Mouse (Mus musculus) embryonic facial prominence, embryonic 14.5 days (tissue): Measurements from ENCODE around the gene Trim69. TPM values are rescaled to one million over a fixed set of nuclear protein-coding genes. Genes with fewer than 3 reads are reported as not detected.

ENCODE experiments used
- ATAC-seq: fragments of 200-750 bp; cut with Nextera tagmentation; 2 replicates; pipeline ENCODE4 v1.8.0; 2017; ENCODE audit warnings: low read depth, moderate number of reproducible peaks, moderate TSS enrichment
- DNase-seq: peaks from one replicate; pipeline ENCODE4 v3.0.0-alpha.2; 2015; ENCODE audit warnings: low spot score
- H3K27ac ChIP-seq: fragments of 300-500 bp; sonication (generic); replicated peaks from 2 replicates; pipeline ENCODE4 v1.5.1; 2014; ENCODE audit warnings: low read depth, mild to moderate bottlenecking, low read length, moderate library complexity
- H3K27me3 ChIP-seq: fragments of 300-500 bp; sonication (generic); replicated peaks from 2 replicates; pipeline ENCODE4 v1.6.1; 2014; ENCODE audit warnings: low read length; ENCODE audit not compliant: control insufficient read depth, insufficient read depth
- H3K36me3 ChIP-seq: fragments of 300-500 bp; sonication (generic); 2 replicates; pipeline ENCODE4 v1.6.1; 2014; ENCODE audit warnings: low read length, mixed read lengths; ENCODE audit not compliant: control insufficient read depth, insufficient read depth
- H3K4me1 ChIP-seq: fragments of 300-500 bp; sonication (generic); 2 replicates; pipeline ENCODE4 v1.6.1; 2014; ENCODE audit warnings: antibody characterized with exemption, low read length; ENCODE audit not compliant: control insufficient read depth, insufficient read depth
- H3K4me2 ChIP-seq: fragments of 300-500 bp; sonication (generic); 2 replicates; pipeline ENCODE4 v1.6.1; 2014; ENCODE audit warnings: low read depth, mild to moderate bottlenecking, low read length, moderate library complexity, mixed read lengths
- H3K4me3 ChIP-seq: fragments of 300-500 bp; sonication (generic); 2 replicates; pipeline ENCODE4 v1.5.1; 2014; ENCODE audit warnings: low read depth, mild to moderate bottlenecking, low read length
- H3K9ac ChIP-seq: fragments of 300-500 bp; sonication (generic); 2 replicates; pipeline ENCODE4 v1.6.1; 2014; ENCODE audit warnings: low read depth, mild to moderate bottlenecking, low read length, moderate library complexity, mixed read lengths
- H3K9me3 ChIP-seq: fragments of 300-500 bp; sonication (generic); 2 replicates; pipeline ENCODE4 v1.6.1; 2016; ENCODE audit warnings: low read length; ENCODE audit not compliant: control insufficient read depth
- WGBS: fragments of 180-500 bp; shearing (Covaris S2); extraction: QIAGEN DNeasy Blood & Tissue Kit; methylation state at CpG from one replicate; pipeline ENCODE4 v1.1.7; 2014; 5-methylcytosine and 5-hydroxymethylcytosine counted together
- polyA plus RNA-seq: library from polyadenylated mRNA; unstranded; fragments of >200 nt; fragmentation: Nextera tagmentation; extraction: Ambion mirVana; gene quantifications from 2 replicates; pipeline ENCODE4 v1.2.1, GENCODE M21; 2014

Gene Trim69
- polyA plus RNA-seq: 0.10 TPM in 1 of 2 replicates, not detected in the other

GRCm38 (mm10) chr2:122160680-122161079 is at the start of gene Trim69:
TSS of gene Trim69 (plus strand) at chr2:122160700.
- ATAC-seq (peak; percentile 54; the same call in 1 of the 2 replicates), DNase-seq (peak; percentile 82)
- no peaks in the 10 kb centered on the region for H3K9me3 ChIP-seq
- H3K4me2 ChIP-seq: no peak within 1 kb of the TSS
- WGBS: 52% methylated on average over 2 of the region's 2 CpGs
- no peak within 1 kb of the TSS for H3K4me3 ChIP-seq
- no peak within 1 kb of the TSS for H3K9ac ChIP-seq
- H3K27me3 ChIP-seq: no peaks in the 10 kb centered on the region
- peaks cover 5% of the 10 kb centered on the region; the same call in 1 of the 2 replicates for H3K4me1 ChIP-seq
- no peak within 1 kb of the TSS for H3K27ac ChIP-seq
- no peaks in the 10 kb centered on the region for H3K36me3 ChIP-seq

- Histone ChIP-seq H3K4me1 (peaks cover 5% of the 10 kb centered on the region; the same call in 1 of the 2 replicates), H3K27me3 (no peaks in the 10 kb centered on the region), H3K9ac (no peak overlapping the region), H3K36me3 (peaks cover 17% of the 10 kb centered on the region), H3K27ac (no peak overlapping the region), H3K4me2 (peak overlapping the region; percentile 62; the same call in 1 of the 2 replicates), H3K9me3 (no peaks in the 10 kb centered on the region), H3K4me3 (no peak overlapping the region)
- 91% methylated on average over 2 of the region's 2 CpGs for WGBS
- DNase-seq (no peak), ATAC-seq (no peak)
These were observed 43.6 kb upstream of the Trim69 start for GRCm38 (mm10) chr2:122116888-122117287.

DNA sequence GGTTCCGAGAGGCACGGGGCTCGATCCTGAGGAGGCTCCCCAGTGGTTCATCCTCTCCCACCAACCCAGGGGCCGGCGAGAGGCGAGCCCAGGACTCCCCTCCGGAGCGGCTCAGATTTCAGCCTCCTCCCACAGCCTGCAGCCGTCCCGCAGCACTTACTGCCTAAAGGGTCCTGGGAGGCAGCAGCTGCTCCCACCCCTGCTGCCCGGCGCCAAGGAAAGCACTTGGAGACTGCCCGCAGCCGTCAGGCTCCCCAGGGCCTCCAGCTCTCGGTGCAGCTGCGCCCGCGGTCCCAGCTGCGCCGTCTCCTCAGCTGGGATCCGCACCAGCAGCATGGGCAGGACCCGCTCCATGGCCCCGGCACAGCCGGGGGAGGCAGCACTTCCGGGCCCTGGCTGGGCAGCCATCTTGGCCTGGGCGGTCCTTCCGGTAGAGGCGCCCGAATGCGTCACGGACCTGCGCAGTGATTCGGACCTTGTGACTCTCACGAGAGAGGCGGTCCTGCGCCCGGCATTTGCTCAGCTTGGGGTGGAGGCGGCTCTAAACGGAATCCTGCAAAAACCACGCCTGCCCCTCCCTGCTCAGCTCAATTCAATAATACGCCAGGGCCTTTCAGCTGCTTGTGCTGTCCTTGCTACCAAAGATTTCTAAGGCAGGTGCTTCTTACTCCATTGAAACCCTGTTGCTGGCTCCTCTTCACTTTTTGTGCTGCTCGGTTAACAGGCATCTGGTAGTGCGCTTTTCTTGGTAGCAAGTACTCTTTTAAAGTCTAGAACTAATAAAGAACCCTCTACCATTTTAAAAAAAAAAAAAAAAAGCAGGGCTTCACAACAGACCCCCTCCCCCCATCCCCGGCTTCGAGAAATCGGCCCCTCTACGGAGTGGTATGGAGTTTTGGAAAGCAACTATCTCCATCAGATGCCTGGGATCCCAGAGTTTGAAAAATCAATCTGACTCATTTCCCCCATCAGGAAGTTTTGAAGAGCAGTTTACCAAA is 42.2 kb upstream of the Trim69 start, which contains the start of gene Spg11:
Spg11 (minus strand) TSS at position 426 of the 998 bp plus-strand sequence.
- ATAC-seq: peak; percentile 99
- WGBS: 2% methylated on average over 33 of the region's 47 CpGs
- Histone ChIP-seq H3K27ac (peak within 1 kb of the TSS; percentile 98), H3K27me3 (no peaks in the 10 kb centered on the region), H3K36me3 (peaks cover 11% of the 10 kb centered on the region), H3K9me3 (no peaks in the 10 kb centered on the region), H3K4me1 (peaks cover 5% of the 10 kb centered on the region; the same call in 1 of the 2 replicates), H3K4me3 (peak within 1 kb of the TSS; percentile 90), H3K9ac (peak within 1 kb of the TSS; percentile 96), H3K4me2 (peak within 1 kb of the TSS; percentile 62)
- peak; percentile 99 for DNase-seq

GRCm38 (mm10) chr2:122125680-122126572 is 34.6 kb upstream of the Trim69 start:
- H3K36me3 ChIP-seq: no peaks in the 10 kb centered on the region
- H3K4me2 ChIP-seq: no peak overlapping the region
- DNase-seq: no peak
- H3K27me3 ChIP-seq: no peaks in the 10 kb centered on the region
- WGBS: 46% methylated on average over 12 of the region's 12 CpGs
- no peaks in the 10 kb centered on the region for H3K4me1 ChIP-seq
- no peak overlapping the region for H3K9ac ChIP-seq
- no peaks in the 10 kb centered on the region for H3K9me3 ChIP-seq
- no peak overlapping the region for H3K27ac ChIP-seq
- ATAC-seq: no peak
- no peak overlapping the region for H3K4me3 ChIP-seq

- H3K4me2 ChIP-seq: no peak overlapping the region
- no peak for ATAC-seq
- H3K9ac ChIP-seq: no peak overlapping the region
- H3K27ac ChIP-seq: no peak overlapping the region
- no peak overlapping the region for H3K4me3 ChIP-seq
- 37% methylated on average over 5 of the region's 5 CpGs for WGBS
- DNase-seq: no peak
- H3K36me3 ChIP-seq: no peaks in the 10 kb centered on the region
- no peaks in the 10 kb centered on the region for H3K9me3 ChIP-seq
- no peaks in the 10 kb centered on the region for H3K27me3 ChIP-seq
- H3K4me1 ChIP-seq: no peaks in the 10 kb centered on the region
These were observed 33.6 kb upstream of the Trim69 start for GRCm38 (mm10) chr2:122126765-122127347.

- Histone ChIP-seq H3K4me3 (no peak overlapping the region), H3K4me2 (no peak overlapping the region), H3K9me3 (no peaks in the 10 kb centered on the region), H3K4me1 (no peaks in the 10 kb centered on the region), H3K27ac (no peak overlapping the region), H3K27me3 (no peaks in the 10 kb centered on the region), H3K9ac (no peak overlapping the region), H3K36me3 (no peaks in the 10 kb centered on the region)
- ATAC-seq (no peak), DNase-seq (no peak)
- WGBS: 96% methylated on average over 4 of the region's 4 CpGs
These were observed 32.9 kb upstream of the Trim69 start for GRCm38 (mm10) chr2:122127635-122128034.

GRCm38 (mm10) chr2:122132078-122132477 is 28.4 kb upstream of the Trim69 start:
- H3K27me3 ChIP-seq: no peaks in the 10 kb centered on the region
- H3K4me2 ChIP-seq: no peak overlapping the region
- no peak overlapping the region for H3K27ac ChIP-seq
- no peaks in the 10 kb centered on the region for H3K4me1 ChIP-seq
- H3K9ac ChIP-seq: no peak overlapping the region
- H3K9me3 ChIP-seq: no peaks in the 10 kb centered on the region
- H3K36me3 ChIP-seq: no peaks in the 10 kb centered on the region
- H3K4me3 ChIP-seq: no peak overlapping the region
- DNase-seq: no peak
- ATAC-seq: no peak
- WGBS: 84% methylated on average over 2 of the region's 2 CpGs

DNA sequence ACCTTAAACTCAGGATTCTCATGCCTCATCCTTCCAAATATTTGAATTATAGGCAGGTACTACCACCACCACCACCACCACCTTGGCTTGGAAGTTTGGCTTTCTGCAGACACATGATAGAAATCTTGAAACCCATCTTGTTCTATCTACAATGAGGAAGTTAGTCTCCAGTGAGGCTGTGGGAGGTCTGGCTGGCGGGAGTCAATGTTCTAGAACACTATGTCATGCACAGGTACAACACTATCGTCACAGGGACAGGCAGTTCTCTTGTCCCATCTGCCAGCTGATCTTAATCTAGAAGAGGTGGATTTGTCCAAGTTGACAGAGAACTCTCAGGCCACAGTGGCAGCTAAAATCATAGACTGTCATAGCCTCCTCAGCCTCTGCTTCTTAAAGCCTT is 27.9 kb upstream of the Trim69 start:
- Histone ChIP-seq H3K36me3 (no peaks in the 10 kb centered on the region), H3K4me3 (no peak overlapping the region), H3K27ac (no peak overlapping the region), H3K4me2 (no peak overlapping the region), H3K4me1 (no peaks in the 10 kb centered on the region), H3K27me3 (no peaks in the 10 kb centered on the region), H3K9ac (no peak overlapping the region), H3K9me3 (no peaks in the 10 kb centered on the region)
- ATAC-seq: no peak
- no peak for DNase-seq
- WGBS: 88% methylated on average over 2 of the region's 2 CpGs
